Comparison of ENCODE assay signal across 21 mouse cellular contexts in genomic region chr2:35550097-35550496, GRCm38 (mm10).
"Had no signal": no experiment of that assay in that cellular context is flagged by ENCODE, and none has a peak within 500 bp of the region (broad histone marks: within the 10 kb centered on the region; RNA-seq: fewer than 3 reads in every experiment).

No protein-coding gene starts in this region.

- ATAC-seq: liver, embryonic 12.5 days had no signal

- H3K4me3 ChIP-seq: limb, embryonic 13.5 days; liver, embryonic 12.5 days; liver, embryonic 15.5 days; lung, embryonic 15.5 days; megakaryocyte, embryonic 14.5 days had no signal

- H3K9ac ChIP-seq: limb, embryonic 13.5 days; liver, embryonic 12.5 days; liver, embryonic 15.5 days; lung, embryonic 15.5 days had no signal

- H3K4me2 ChIP-seq: limb, embryonic 13.5 days; liver, embryonic 12.5 days; liver, embryonic 15.5 days; lung, embryonic 15.5 days; midbrain, embryonic 11.5 days had no signal

- H3K36me3 ChIP-seq: limb, embryonic 13.5 days; liver, embryonic 12.5 days; liver, embryonic 15.5 days; lung, embryonic 15.5 days had no signal

- H3K27me3 ChIP-seq: limb, embryonic 13.5 days; liver, embryonic 15.5 days; lung, embryonic 15.5 days had no signal

- H3K9me3 ChIP-seq: limb, embryonic 13.5 days; liver, embryonic 12.5 days; liver, embryonic 15.5 days; lung, embryonic 15.5 days had no signal

- DNase-seq: kidney, adult 18-20 months; kidney, adult 9 months; kidney, postnatal 14 days; kidney, postnatal 4 days; left cerebral cortex, postnatal 4 days; liver; lung, adult 18-20 months; lung, postnatal 10 days; lung, postnatal 36 days; midbrain, embryonic 14.5 days; right cerebral cortex, postnatal 4 days; thymus, adult 2 months; thymus, postnatal 14 days; thymus, postnatal 4 days had no signal

- H3K27ac ChIP-seq: limb, embryonic 13.5 days; liver, embryonic 12.5 days; liver, embryonic 15.5 days; lung, embryonic 15.5 days; stomach, postnatal 0 days had no signal
